Mouse (Mus musculus): ENCODE data around the gene Clpsl2. TPM values are rescaled to one million over a fixed set of nuclear protein-coding genes. Genes with fewer than 3 reads are reported as not detected.

Gene Clpsl2
- polyA plus RNA-seq, 1 experiment from 2014 or later: not detected

DNA sequence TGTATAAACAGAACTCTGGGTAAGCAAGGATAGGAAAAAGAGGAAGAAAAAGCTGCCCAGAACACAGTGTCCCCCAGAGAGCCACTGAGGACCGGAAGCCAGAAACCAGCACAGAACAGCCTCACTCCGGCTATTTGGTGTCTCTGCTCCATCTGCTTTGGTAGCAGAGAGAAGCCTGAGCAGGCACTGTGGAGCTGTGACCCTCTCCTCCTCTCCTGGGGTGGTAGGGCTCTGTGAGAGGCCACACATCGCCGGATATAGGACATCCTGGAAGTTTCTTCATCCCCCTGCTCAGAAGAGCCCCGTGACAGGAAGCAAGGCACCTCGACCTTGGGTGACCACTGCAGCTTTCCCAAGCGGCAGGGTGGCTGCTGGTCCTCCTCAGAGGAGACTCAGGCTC is 35.4 kb upstream of the Clpsl2 start:
- no peak overlapping the region for H3K4me3 ChIP-seq
- H3K9ac ChIP-seq: no peak overlapping the region
- no peaks in the 10 kb centered on the region for H3K9me3 ChIP-seq
- H3K27ac ChIP-seq: no peak overlapping the region
- WGBS: 67% methylated on average over 7 of the region's 7 CpGs
- peaks cover 11% of the 10 kb centered on the region; the same call in 1 of the 2 replicates for H3K27me3 ChIP-seq (replicated peaks)
- no peaks in the 10 kb centered on the region for H3K36me3 ChIP-seq (replicated peaks)
- no peak for ATAC-seq (replicated peaks)
- H3K4me2 ChIP-seq: no peak overlapping the region
- peaks cover 26% of the 10 kb centered on the region for H3K4me1 ChIP-seq

DNA sequence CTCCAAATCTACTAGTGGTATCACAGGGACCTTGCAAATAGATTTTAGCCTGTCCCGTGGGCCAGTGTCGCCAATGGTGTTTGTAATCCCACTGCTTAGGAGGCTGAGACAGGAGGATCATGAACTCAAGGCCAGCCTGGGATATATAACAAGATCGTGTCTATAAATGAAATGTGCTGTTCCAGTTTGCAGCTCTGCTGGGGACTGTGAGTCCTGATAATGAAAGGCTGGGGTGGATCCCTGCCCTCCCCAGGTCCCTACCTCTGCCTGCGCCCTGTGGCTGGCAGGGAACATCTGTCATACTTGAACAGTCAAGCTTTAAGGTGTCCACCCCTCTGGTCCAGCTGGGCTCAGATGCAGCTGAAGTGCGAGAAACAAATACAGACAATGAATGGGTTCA is 34.7 kb upstream of the Clpsl2 start:
- Histone ChIP-seq H3K9me3 (no peaks in the 10 kb centered on the region), H3K4me3 (no peak overlapping the region), H3K4me1 (peaks cover 26% of the 10 kb centered on the region), H3K4me2 (no peak overlapping the region), H3K36me3 (replicated peaks) (no peaks in the 10 kb centered on the region), H3K27me3 (replicated peaks) (peaks cover 11% of the 10 kb centered on the region; the same call in 1 of the 2 replicates), H3K9ac (no peak overlapping the region), H3K27ac (no peak overlapping the region)
- no peak for ATAC-seq (replicated peaks)
- 57% methylated on average over 5 of the region's 5 CpGs for WGBS

DNA sequence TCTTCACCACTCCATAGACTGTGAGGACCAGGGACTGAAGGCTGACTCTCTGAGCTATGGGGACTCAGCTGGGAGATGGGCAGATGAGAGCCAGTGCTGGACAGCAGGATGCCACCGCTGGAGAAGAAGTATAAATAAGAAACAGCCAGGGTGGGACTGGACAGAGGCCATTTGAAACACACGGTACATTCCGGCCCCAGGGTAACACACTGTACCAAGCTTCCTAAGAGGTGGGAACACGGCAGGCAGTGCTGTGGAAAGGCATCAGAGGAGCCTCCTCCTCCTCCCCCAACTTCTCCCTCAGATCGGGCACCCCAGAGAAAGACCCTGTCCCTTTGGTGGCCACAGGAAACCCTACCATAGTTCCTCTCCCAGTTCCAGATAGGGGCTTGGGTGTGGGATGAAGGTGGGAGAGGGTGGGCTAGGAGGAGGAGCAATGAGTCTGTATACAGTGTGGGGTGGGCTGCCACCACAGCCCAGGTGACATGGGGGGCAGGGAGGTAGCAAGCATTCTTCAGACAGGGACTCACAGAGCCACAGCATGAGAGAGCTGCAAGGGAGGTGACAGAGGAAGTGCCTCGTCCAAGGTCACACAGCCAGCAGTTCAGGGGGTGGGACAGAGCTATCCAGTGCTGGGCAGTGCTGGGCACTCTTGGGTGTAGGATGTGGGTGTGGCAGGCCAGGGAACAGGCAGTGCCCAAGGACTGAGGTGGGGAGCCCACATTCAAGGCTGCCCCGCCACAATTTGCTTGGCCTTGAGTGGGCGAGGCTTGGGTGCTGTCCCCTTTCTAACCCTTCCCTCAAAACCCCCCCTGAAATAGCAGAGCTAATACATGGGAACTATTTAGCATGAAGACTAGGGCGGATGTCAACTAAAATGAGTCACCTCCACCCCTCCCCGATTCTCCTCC is 33.5 kb upstream of the Clpsl2 start:
- H3K27ac ChIP-seq: no peak overlapping the region
- H3K27me3 ChIP-seq (replicated peaks): peaks cover 20% of the 10 kb centered on the region; the same call in 1 of the 2 replicates
- no peaks in the 10 kb centered on the region for H3K9me3 ChIP-seq
- 72% methylated on average over 10 of the region's 10 CpGs for WGBS
- ATAC-seq (replicated peaks): no peak
- no peaks in the 10 kb centered on the region for H3K36me3 ChIP-seq (replicated peaks)
- H3K4me3 ChIP-seq: no peak overlapping the region
- H3K4me1 ChIP-seq: peaks cover 23% of the 10 kb centered on the region
- H3K9ac ChIP-seq: no peak overlapping the region
- no peak overlapping the region for H3K4me2 ChIP-seq

DNA sequence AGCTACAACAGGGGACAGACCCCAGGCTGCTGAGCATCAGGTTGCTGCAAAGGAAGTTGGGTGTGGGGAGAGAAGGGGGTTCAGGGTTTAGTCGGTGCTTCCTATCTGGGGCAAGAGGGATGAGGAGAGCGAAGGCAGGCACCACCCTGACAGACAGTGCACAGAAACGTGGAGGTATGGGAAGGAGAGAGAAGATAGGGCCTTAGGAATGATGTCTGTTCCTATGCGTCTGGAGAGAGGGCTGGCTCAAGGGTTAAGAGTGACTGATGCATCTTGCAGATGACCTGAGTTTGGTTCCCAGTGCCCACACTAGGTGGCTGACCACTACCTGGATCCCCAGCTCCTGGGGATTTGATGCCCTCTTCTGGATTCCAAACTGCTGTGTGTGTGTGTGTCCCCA is 32.3 kb upstream of the Clpsl2 start:
- no peaks in the 10 kb centered on the region for H3K9me3 ChIP-seq
- H3K27ac ChIP-seq: no peak overlapping the region
- WGBS: 77% methylated on average over 4 of the region's 4 CpGs
- peaks cover 21% of the 10 kb centered on the region for H3K27me3 ChIP-seq (replicated peaks)
- no peak overlapping the region for H3K9ac ChIP-seq
- no peak for ATAC-seq (replicated peaks)
- H3K4me2 ChIP-seq: peak overlapping the region; percentile 98; the same call in 1 of the 2 replicates
- peaks cover 21% of the 10 kb centered on the region for H3K4me1 ChIP-seq
- no peaks in the 10 kb centered on the region for H3K36me3 ChIP-seq (replicated peaks)
- no peak overlapping the region for H3K4me3 ChIP-seq

DNA sequence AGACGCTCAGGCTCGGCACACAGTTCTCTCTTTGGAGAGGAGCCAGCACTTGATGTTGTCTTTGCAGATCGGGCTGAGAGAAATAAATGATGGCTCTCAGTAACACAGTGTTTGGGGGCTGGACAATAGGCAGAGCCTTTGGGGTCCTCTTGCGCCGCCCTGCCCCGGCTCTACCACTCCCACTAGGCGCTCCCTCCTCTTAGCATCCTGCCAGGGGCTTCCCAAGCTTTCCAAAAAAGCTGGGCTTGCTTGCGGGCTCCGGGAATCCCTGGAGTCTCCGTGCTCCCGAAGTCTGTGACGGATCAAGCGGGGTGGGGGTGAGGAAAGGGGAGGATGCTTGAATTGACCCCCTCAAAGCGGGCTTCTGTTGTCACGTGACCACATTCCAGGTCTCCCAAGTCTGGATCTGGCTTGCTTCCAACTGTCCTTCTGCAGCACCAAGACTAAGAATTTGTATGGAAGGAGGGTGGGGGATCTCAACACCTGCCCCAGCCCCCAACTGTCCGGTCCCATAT is 31.7 kb upstream of the Clpsl2 start, which contains the start of gene Fkbp5:
TSS of gene Fkbp5 (minus strand) at position 87 of the 515 bp plus-strand sequence.
- Histone ChIP-seq H3K27ac (peak within 1 kb of the TSS; percentile 74), H3K4me2 (peak within 1 kb of the TSS; percentile 98), H3K27me3 (replicated peaks) (peaks cover 21% of the 10 kb centered on the region), H3K36me3 (replicated peaks) (no peaks in the 10 kb centered on the region), H3K4me1 (peaks cover 27% of the 10 kb centered on the region), H3K9ac (peak within 1 kb of the TSS; percentile 78), H3K4me3 (peak within 1 kb of the TSS; percentile 53), H3K9me3 (no peaks in the 10 kb centered on the region)
- peak; percentile 19; the same call in 1 of the 2 replicates for ATAC-seq (replicated peaks)
- under 1% methylated on average over 16 of the region's 16 CpGs for WGBS

DNA sequence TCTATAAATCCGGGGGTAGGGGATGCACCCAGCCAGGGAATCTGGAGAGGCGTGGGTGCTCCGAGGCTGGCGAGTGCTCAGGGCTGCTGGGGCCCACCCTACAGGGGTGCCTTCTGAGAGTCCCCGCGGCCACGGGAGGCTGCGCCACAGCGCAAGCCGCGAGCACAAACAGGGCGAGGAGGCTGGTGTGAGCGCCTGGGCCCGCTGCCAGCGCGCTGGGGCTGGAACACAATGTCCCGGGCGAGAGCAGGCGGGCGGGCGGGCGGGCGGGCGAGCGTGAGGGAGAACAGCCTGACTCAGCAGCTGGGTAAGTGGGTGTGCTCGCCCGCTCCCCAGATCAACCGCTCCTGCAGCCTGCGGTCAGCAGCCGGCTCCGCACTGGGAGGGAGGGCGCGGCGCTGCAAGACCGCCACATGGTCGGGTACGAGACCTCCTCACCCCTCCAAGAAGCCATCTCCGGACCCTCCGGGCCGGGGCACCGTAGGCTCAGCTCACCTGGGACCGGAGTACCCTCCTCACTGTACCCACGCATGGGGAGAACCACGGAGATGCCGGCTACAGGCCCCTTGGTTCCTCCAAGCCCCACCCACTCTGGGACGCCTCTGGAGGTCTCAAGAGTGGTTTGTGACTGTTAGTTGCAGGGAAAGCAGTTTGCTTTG is 31.1 kb upstream of the Clpsl2 start:
- peak overlapping the region; percentile 53 for H3K4me3 ChIP-seq
- H3K4me2 ChIP-seq: peak overlapping the region; percentile 98
- no peaks in the 10 kb centered on the region for H3K36me3 ChIP-seq (replicated peaks)
- under 1% methylated on average over 46 of the region's 46 CpGs for WGBS
- no peaks in the 10 kb centered on the region for H3K9me3 ChIP-seq
- peaks cover 21% of the 10 kb centered on the region for H3K27me3 ChIP-seq (replicated peaks)
- H3K4me1 ChIP-seq: peaks cover 27% of the 10 kb centered on the region
- H3K27ac ChIP-seq: peak overlapping the region; percentile 74
- peak overlapping the region; percentile 78 for H3K9ac ChIP-seq
- peak; percentile 48 for ATAC-seq (replicated peaks)

DNA sequence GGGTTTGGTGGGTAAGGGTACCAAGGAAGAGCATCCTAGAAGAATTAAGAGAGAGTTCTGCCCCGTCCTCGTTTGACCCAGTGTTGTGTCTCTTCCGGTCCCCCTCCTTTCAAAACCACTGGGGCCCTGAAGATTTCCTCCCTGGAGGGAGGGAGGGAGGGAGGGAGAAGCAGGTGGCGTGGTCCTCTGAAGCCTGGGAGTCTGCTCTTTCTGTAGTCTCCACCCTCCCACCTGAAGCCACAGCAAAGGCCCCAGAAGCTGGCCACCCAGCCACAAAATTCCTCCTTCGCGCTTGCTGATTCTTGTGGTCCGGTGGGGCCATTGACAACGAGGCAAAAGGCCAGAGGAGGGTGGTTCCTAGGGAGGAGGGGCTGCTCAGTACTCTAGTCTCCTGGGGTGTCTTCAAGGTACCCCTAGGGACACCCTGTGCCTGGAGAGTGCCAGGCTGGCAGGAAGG is 30.6 kb upstream of the Clpsl2 start:
- no peak overlapping the region for H3K27ac ChIP-seq
- WGBS: 21% methylated on average over 8 of the region's 8 CpGs

DNA sequence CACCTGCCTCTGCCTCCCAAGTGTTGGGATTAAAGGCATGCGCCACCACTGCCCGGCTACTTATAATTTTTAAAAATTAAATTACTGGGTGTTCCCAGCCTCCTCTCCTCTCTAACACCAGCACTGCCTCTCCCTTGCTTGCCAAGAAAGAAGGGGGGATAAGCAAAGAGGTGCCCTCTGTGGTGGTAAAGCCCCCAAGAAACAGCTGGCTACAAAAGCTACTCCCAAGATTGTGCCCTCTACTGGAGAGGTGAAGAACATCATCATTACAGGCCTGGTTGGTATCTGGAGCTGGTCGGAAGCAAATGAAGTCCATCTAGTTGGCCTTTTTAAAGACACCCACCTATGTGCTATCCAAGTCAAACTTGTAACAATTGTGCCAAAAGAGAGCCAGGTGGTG is 29.4 kb upstream of the Clpsl2 start:
- no peak for ATAC-seq (replicated peaks)
- Histone ChIP-seq H3K27ac (no peak overlapping the region), H3K27me3 (replicated peaks) (peaks cover 28% of the 10 kb centered on the region), H3K9me3 (no peaks in the 10 kb centered on the region), H3K4me1 (peaks cover 29% of the 10 kb centered on the region), H3K4me3 (no peak overlapping the region), H3K9ac (no peak overlapping the region), H3K4me2 (no peak overlapping the region), H3K36me3 (replicated peaks) (no peaks in the 10 kb centered on the region)
- 95% methylated on average over 3 of the region's 3 CpGs for WGBS

More for the DNA sequence above, 30.6 kb upstream of the Clpsl2 start:
- Histone ChIP-seq H3K27me3 (replicated peaks) (peaks cover 21% of the 10 kb centered on the region), H3K4me2 (peak overlapping the region; percentile 98), H3K9ac (no peak overlapping the region), H3K4me3 (peak overlapping the region; percentile 53), H3K9me3 (no peaks in the 10 kb centered on the region), H3K4me1 (peaks cover 29% of the 10 kb centered on the region), H3K36me3 (replicated peaks) (no peaks in the 10 kb centered on the region)
- no peak for ATAC-seq (replicated peaks)

DNA sequence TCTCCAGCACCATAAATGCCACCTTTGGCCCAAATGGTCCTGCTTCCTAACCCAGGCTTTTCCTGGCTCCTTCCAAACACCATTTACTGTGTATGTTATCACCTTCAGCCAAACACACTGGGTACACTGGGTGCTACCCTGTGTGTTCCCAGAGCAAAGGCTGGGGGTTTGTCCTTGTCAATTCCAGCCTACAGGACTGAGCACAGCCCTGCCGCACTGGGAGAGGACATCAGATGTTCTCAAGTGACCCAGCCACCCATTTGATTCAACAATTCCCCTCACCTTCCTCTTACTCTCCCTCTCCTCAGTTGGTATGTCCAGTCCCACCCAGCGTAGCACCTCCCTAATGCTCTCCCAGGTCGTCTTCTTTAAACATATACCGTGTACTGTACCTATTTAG is 28.6 kb upstream of the Clpsl2 start:
- H3K4me2 ChIP-seq: no peak overlapping the region
- H3K27ac ChIP-seq: no peak overlapping the region
- H3K27me3 ChIP-seq (replicated peaks): peaks cover 26% of the 10 kb centered on the region
- peaks cover 29% of the 10 kb centered on the region for H3K4me1 ChIP-seq
- no peak overlapping the region for H3K4me3 ChIP-seq
- no peak for ATAC-seq (replicated peaks)
- no peaks in the 10 kb centered on the region for H3K36me3 ChIP-seq (replicated peaks)
- no peak overlapping the region for H3K9ac ChIP-seq
- no peaks in the 10 kb centered on the region for H3K9me3 ChIP-seq
- 89% methylated on average over 4 of the region's 4 CpGs for WGBS

DNA sequence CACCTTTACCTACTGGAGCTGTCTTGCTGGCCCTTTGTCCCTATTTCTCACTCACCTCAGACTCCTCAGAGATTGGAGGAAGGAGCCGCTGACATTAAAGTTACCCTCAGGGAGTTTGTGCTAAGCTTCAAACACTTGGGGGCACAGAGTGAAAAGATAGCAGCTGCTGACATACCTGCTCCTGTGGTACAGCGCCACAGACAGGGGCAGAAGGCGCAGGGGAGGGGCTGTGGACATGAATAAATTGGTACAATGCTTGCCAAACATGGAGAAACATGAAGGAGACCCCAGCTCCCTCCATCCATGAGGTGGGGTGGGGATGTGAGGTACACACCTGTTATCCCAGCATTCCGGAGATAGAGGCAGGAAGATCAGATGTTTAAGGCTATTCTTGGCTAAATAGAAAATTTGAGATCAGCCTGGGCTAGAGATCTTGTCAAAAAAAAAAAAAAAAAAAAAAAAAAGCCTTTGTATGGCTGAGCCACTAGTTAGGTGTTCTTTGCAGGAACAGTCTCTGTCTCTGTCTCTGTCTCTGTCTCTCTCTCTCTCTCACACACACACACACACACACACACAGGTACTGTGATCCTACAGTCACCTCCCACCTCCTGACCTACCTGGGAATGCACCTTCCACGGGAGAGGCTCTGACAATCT is 28.0 kb upstream of the Clpsl2 start:
- Histone ChIP-seq H3K9me3 (no peaks in the 10 kb centered on the region), H3K4me3 (no peak overlapping the region), H3K27ac (no peak overlapping the region), H3K27me3 (replicated peaks) (peaks cover 21% of the 10 kb centered on the region; the same call in 1 of the 2 replicates), H3K9ac (no peak overlapping the region), H3K4me2 (no peak overlapping the region), H3K36me3 (replicated peaks) (no peaks in the 10 kb centered on the region), H3K4me1 (peaks cover 29% of the 10 kb centered on the region)
- ATAC-seq (replicated peaks): no peak
- 66% methylated on average over 5 of the region's 5 CpGs for WGBS

DNA sequence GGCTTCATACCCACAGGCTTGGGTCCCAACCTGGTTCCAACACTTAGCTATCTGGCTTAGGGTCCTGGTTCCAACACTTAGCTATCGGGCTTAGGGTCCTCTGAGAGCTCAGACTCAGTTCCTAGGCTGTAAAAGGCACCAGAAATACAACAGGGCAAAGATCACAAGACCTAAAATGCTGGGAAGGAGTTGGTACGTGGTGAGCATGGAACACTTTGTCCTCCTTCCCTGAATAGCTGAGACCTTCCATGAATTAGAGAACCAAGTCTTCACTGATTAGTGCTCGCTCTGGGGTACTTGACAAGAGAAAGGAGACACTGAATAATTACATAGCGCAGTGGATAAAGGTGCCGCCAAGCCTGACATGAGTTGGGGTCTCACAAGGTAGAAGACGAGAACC is 27.3 kb upstream of the Clpsl2 start:
- Histone ChIP-seq H3K36me3 (replicated peaks) (no peaks in the 10 kb centered on the region), H3K27ac (peak overlapping the region; percentile 88), H3K27me3 (replicated peaks) (peaks cover 21% of the 10 kb centered on the region; the same call in 1 of the 2 replicates), H3K4me1 (peaks cover 29% of the 10 kb centered on the region), H3K4me3 (peak overlapping the region; percentile 59), H3K4me2 (peak overlapping the region; percentile 82), H3K9me3 (no peaks in the 10 kb centered on the region), H3K9ac (peak overlapping the region; percentile 84; the same call in 1 of the 2 replicates)
- 45% methylated on average over 6 of the region's 6 CpGs for WGBS
- ATAC-seq (replicated peaks): peak; percentile 1; the same call in 1 of the 2 replicates
